Mouse (Mus musculus): ENCODE data around the gene Alas2. TPM values are rescaled to one million over a fixed set of nuclear protein-coding genes. Genes with fewer than 3 reads are reported as not detected.

Gene Alas2
- not detected for polyA plus RNA-seq (2017; shearing (Covaris generic))

GRCm38 (mm10) chrX:150547239-150547638, at the start of gene Alas2:
Gene Alas2, plus strand, starts transcription at chrX:150547375.

GRCm38 (mm10) chrX:150588023-150588764, 41.0 kb downstream of the Alas2 start, which contains the start of gene Pfkfb1:
Gene Pfkfb1, plus strand, starts transcription at chrX:150588229.

GRCm38 (mm10) chrX:150589696-150590095, 42.5 kb downstream of the Alas2 start, which contains the start of gene Apex2:
Gene Apex2, minus strand, starts transcription at chrX:150589868.

Other genes with a start within 250 kb of the Alas2 start
- 10.6 TPM for gene Tmem29, start 88.2 kb upstream of the Alas2 start, polyA plus RNA-seq (2017; shearing (Covaris generic))
- gene Pfkfb1, start 40.9 kb downstream of the Alas2 start, polyA plus RNA-seq (2017; shearing (Covaris generic)) = 2.5 TPM
- 12.2 TPM for gene Apex2, start 42.5 kb downstream of the Alas2 start, polyA plus RNA-seq (2017; shearing (Covaris generic))
- gene Tro, start 110.2 kb downstream of the Alas2 start, polyA plus RNA-seq (2017; shearing (Covaris generic)) = not detected